Mouse (Mus musculus): ENCODE data around the gene Exoc6. TPM values are rescaled to one million over a fixed set of nuclear protein-coding genes. Genes with fewer than 3 reads are reported as not detected.

Gene Exoc6
- polyA plus RNA-seq (2017; shearing (Covaris generic)), result 50.6 TPM

DNA sequence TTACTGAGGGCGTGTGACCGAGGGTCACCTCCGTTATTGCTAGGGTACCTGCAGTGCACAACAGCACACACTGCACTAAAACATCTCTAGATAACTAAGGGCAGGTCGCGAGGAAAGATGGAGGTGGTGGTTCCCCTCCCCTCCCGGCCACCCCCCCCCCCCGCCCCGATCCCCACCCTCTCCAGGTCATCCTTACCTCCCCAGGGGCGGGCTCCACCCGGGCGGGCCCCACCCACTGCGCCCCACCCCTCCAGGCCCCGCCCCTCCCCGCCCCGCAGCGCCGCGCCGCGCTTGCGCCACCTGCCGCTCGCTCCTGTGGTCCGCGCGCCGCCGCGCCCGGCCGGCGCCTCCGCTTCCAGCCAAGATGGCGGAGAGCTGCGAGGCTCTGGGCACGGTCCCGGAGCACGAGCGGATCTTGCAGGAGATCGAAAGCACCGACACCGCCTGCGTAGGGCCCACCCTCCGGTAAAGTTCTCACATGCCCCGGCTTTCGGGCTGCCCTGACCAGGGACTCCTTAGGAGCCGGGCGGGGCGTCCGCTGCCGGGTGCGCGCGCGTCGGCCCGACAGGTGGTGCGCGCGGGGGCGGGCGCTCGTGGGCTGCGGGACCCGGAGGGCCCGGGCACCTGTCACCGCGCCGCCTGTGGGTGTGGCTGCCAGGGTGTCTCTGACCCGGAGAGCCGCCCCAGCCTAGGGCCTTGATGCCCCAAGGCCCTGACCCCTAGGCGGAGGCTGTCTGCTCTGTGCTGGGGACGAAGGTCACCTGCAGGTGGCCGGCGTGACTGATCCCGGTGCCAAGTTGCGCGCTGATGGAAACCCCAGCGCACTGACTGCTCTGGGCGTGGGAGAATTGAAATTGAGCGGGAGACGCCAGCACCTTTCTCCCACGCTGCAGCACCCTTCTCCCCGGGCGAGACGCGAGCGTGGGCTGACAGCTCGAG is at the start of gene Exoc6:
Gene Exoc6 (plus strand): TSS at position 318 of the 939 bp plus-strand sequence.

DNA sequence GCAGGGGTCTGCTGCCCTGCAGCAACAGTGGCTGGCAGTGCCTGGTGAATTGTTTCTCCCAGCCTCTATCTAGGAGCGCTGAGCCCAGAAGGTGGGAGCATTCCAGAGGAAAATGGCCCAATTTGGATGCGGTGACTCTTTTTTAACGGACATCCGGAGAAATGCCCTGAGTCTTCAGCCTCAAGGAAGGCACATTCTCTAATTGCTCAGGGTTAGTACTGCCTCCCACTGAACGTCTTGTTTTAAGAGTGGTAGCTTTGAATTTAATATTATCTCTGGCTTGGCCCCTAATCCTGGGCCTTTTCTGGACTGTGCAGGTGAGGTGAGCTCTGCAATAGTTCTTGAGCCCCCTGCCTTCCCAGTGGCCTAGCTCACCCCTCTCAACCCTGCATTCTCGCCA is 135.1 kb downstream of the Exoc6 start, which contains the start of gene Cyp26c1:
Gene Cyp26c1 (plus strand): TSS at position 301 of the 400 bp plus-strand sequence.

DNA sequence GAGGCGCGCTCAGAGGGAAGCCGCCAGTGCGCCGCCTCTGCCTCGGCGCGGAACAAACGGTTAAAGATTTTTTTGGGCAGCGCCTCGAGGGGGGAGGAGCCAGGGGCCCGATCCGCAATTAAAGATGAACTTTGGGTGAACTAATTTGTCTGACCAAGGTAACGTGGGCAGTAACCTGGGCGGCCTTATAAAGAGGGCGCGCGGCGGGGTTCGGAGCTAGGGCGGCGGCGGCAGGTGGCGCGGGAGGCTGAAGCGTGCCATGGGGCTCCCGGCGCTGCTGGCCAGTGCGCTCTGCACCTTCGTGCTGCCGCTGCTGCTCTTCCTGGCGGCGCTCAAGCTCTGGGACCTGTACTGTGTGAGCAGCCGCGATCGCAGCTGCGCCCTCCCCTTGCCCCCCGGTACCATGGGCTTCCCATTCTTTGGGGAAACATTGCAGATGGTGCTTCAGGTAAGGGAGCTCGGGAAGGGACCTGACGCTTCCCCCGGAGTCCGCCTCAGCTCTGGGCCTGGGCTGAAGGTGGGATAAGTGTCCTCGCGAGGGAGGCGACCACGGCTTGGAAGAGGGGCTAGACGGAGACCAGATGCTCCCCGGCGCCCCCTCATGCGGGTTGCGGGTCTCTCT is 147.5 kb downstream of the Exoc6 start, which contains the start of gene Cyp26a1:
Gene Cyp26a1 (plus strand): TSS at position 148 of the 622 bp plus-strand sequence.

Other genes with a start within 250 kb of the Exoc6 start
- 82.0 TPM for gene Ide, start 212.6 kb upstream of the Exoc6 start, polyA plus RNA-seq (2017; shearing (Covaris generic))
- 8.0 TPM for gene Kif11, start 174.0 kb upstream of the Exoc6 start, polyA plus RNA-seq (2017; shearing (Covaris generic))
- gene Hhex, start 115.6 kb upstream of the Exoc6 start, polyA plus RNA-seq (2017; shearing (Covaris generic)), result 0.55 TPM
- not detected for gene Cyp26c1, start 135.2 kb downstream of the Exoc6 start, polyA plus RNA-seq (2017; shearing (Covaris generic))
- gene Cyp26a1, start 147.4 kb downstream of the Exoc6 start, polyA plus RNA-seq (2017; shearing (Covaris generic)), result not detected